1 mouse cellular context compared by ENCODE assay signal in the genomic region with DNA sequence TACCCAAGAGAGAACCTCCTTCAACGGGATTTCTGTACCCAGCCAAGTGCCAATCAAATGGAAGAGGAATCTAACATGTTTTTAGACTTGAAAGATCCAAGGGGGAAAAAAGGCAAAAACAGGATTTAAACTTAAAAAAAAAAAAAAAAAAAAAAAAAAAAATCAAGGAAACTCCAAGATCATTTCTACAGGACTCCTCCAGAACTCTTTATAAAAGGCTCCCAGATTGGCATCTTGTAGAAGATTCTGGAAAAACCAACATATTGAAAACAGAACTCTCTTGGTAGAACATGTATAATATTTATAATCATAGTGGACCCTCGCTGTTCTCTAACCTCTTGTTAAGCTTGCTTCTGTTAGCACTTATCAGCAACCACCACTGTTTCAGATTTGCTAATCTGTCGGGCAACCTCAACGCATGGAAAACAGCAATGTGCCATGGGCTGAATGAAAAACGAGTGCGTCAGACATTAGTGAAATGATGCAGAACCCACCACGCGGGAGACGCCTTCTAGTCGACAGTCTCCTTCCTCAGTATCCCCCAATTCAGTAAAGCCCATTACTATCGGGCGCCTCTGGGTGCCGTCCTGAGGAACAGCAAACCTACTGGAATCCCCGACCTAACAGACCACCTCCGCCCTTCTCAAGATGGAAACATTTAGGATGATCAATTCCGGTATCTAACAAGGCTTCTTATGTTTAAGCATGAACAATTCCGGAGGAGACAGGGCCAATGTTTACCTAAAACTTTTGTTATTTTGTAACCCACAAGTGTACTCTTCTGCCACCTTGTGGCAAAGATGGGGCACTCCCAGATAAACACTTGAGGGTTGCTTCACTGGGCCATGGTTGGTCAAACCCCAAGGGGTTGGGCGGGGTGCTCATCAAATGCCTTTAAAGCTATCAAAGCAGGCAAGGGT.
TF ChIP-seq lines count a peak whose summit lies in the region.

No protein-coding gene starts in this region.

TF ChIP-seq in MEL, 35 proteins besides CTCF, POLR2A, EP300 and RAD21 (continued from another document):
- TF ChIP-seq SIN3A (IDR thresholded peaks at IDR 0.05; ENCODE audit: low read length) (0 out of 2 replicates have a peak, but pooled peaks have one; percentile 42), GABPA (IDR thresholded peaks at IDR 0.05; ENCODE audit: low read depth, low read length) (no peak), SMC3 (IDR thresholded peaks at IDR 0.05; ENCODE audit: low read depth, low read length) (peak; percentile 93)
